Mouse (Mus musculus) cerebellum, postnatal 25 days (tissue): ENCODE results near the gene Ranbp3.

Source experiments
- DNase-seq, 2 experiments: peaks; one replicate each; pipeline ENCODE4 v3.0.0; 2021; ENCODE audit warnings: mixed read lengths in 2 of 2

Ranbp3 gene

DNA sequence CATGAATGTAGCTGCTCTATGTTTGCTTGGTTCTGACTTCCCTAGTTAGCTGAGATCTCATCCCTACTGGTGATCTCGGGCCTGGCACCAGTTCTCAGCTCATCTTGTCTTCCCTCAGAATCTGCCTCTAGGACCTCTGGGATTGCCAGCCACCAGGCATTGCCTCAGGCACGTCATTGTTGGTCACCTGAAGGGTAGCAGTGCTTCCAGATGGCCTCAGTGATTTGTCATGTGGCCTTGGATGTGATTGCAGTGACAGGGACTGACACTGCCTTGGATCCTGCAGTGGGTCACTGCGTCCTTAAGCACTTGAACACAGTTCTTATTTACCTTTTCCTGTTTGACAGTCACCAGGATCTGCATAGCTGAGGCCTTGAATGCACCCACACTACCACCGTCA is 8.7 kb downstream of the Ranbp3 start:
- peak; percentile 36 to 39 for DNase-seq

DNA sequence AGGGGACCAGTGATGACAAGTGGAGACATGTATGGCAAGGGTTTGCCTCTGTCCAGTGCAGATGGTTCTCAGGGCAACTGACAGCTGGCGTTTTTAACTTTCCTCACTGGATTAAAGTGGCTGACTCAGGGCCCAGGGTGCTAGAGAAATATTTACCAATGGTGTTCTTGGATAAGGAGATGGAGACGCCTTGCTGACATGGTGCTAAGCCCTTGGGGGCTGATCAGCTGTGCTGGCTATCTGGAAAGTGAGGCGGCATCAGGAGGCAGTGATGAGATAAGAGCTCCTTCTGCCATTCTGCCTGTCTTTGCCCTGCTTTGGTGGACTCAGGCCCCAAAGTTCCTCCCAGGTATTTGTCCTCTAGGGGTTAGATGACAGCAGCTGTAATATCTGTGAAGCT is 9.8 kb downstream of the Ranbp3 start:
- DNase-seq: no peak

DNA sequence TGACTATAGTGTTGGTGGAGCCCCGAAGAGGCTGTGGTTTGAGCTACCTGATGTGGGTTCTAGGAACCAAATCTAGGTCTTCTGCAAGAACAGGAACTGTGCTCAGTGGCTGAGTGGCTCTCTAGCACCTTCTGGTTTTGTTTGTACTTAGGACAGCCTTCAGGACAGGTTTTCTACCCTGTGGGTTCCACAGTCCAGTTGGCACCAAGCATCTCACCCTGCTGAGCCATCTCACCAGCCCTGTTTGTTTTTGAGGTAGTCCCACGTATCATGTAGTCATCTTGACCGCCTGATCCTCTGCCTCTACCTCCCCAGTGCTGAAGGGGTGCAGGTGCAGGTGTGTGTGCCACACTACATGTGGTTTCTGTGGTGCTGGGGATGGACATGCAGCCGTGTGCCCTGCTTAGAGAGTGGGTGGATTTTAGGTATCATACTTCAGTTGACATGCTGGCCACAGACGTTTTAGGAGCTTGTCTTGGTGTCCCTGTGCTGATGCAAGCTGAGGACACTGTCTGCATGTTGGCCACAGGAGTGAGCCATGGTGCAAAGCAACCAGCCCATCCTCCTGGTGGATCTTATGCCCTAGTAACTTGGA is 10.5 kb downstream of the Ranbp3 start:
- DNase-seq: peak; percentile 48 to 56

DNA sequence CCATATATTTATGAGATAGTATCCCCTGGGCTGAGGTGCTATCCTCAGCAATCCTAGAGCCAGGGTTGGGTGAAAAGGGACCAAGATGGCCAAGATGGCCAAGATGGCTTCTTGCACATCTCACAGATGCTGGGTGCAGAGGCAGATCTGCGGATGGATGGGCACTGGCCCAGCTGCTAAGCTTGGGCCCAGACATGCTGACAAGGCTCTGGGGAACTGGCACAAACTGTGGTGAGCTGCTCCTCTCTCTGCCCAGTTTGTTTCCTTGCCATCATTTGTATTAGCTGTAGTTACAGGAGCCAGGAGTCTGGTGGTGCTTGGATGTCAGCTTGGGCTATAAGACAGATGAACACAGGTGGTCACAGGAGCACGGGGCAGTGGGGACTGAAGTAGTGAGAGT is 11.6 kb downstream of the Ranbp3 start:
- no peak for DNase-seq

DNA sequence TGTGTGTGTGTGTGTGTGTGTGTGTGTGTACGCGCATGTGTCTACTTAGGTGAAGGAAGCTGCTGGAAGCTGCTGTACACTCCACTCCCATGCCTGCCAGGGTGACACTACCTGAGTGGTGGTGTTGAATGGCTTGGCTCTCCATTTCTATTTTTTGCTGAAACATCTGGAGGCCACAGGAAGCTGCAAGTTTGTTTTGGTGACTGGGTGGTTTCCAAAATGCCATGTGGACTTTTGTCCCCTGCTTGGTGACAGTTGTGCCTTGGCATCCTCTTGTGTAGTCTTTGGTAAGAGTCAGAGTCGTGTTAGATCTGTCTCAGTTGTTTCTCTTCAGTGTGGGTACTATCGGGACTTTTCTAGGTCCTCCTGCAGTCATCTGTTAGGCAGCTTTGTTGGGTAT is 13.7 kb downstream of the Ranbp3 start:
- no peak for DNase-seq

DNA sequence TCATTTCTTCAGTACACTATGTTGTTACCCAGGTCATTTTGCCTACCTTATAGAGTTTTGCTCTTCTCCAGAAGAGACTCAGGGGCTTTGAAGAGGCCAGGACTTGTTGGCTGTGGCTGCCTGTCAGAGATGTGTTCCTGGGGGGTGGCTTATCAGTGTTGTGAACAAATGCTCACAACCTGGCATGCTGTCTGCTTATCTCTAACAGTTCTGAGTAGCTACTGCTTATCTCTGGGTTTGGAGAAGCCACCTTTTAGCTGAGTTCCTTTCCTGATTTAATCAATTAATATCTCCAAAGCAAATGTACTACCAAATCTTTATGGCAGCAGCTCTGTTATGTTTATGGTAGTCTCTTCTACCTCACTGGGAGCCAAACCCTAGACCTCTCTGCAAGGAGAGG is 15.0 kb downstream of the Ranbp3 start:
- DNase-seq: no peak

DNA sequence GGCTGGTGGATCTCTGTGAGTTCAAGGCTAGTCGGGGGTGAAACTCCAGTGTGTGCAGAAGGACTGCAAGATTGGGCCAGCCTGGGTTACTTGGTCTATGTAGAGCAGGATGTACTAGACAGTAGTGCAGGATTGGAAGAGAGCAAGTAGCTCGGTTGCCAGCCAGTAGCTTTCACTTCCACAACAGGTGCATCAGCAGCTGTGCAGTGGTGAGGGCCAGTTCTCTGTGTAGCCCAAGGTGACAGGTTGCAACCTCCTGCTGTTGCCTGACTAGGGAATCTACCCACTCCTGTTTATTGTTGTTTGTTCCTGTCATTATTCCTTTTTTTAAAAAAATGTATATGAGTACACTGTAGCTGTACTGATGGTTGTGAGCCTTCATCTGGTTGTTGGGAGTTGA is 15.6 kb downstream of the Ranbp3 start:
- DNase-seq: no peak

DNA sequence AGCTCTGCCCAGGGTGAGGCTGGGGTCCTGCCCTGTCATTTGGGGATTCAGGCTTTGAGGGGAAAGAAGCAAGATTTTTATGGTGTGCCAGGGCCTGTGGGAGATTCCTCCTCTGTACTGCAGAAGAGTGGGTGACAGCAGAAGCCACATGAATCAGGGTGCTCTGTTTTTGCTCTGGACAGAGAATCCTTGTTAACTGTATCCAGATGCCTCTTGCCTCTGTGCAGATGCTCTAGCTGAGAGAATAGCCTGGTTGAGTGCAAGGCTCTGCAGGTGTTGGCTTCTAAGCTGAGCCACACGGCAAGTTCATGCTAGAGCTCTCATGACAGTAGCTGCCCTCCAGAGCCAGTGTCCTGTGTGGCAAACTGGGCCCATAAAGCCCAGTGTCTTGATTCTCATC is 20.3 kb downstream of the Ranbp3 start:
- no peak for DNase-seq

DNA sequence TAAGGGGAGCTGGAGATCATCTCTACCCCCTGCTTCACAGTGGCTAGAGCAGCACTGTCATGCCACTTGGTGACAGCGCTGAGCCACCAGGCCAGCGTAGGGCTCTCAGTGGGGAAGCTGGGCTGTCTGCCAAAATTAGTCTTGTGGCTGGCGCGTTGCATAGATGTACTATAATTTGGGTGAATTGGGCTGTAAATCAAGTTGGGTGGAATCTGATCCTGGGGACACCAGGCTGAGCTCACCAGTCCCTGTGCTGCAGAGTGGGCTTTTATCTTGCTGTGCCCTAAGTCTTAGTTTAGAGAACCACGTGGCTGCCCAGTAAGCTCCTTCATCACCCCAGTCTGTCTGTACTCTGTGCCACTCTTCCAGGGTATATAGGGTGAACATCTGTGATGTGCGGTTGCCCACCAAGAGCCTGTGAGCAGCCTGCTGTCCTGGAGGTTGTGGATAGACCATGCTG is 20.8 kb downstream of the Ranbp3 start:
- DNase-seq: peak; percentile 89 to 93

DNA sequence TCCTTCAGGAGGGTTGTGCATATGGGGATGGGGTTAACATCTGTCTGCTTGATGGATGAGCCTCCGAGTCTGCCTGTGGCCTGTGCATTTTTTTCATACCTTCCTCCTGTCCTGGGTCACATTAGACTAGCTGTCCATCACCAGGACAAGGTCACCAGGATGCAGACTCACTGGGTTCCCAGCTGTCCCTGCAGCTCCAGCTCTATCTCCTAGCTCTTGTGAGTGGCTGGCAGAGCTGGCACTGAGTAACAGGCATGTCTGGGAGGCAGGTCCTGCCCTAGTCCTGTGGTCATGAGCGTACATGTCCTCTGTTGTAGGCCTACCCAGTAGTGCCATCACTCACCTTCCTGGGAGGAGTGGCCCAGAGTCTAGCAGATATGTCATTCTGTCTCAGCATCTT is 27.4 kb downstream of the Ranbp3 start:
- no peak for DNase-seq

DNA sequence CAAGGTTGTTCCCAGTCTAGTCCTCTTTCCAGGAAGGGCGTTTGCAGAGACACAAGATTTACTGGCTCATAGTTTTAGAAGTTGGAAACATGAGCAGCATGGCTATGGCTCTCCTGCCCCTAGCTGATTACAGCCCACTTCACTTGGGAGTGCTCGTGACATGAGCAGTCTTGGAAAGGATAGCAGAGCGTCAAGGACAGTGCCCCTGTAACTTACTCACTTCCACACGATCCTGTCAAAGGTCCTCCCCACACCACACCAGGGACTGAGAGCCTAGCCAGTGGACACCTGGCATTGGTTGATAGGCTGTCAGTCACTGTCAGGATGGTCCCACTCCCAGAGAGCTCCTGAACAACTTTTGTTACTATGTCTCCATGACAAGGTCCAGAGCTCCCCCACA is 29.9 kb downstream of the Ranbp3 start:
- no peak for DNase-seq

DNA sequence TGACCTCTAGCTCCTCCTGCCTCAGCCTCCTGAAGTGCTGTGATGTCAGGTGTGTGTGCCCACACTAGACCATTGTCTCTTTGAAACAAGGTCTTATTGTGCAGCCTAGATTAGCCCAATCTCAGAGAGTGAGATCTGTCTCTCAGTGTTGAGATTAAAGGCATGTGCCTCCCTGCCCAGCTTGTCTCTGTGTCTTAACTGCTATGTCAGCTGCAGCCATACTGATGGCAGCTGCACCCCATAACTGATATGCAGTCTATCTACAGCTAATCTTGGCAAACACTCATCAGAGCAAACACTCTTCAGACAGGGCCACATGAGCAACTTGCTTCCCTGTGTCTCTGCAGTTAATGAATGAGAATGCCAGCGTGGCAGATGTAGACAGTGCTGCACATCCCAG is 33.4 kb downstream of the Ranbp3 start:
- no peak for DNase-seq

DNA sequence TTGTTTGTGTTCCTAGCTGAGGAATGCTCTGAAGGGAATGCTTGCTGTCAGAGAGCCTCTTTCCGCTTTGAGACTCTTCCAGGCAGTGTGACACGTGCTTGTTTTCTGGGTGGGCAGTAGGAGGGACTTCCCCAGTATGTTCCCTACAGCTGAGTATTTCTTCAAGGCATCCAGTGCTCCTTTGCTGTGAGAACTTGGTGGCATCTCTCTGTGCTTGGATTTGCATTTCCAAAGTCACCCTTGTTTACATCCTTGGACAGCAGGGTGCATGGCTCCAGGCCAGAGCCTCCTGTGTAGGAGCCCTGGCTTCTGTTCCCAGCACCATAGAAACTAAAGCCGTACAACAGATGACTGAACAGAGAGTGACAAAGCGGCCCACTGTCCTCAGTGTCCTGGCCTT is 35.6 kb downstream of the Ranbp3 start:
- peak in 1 of 2 experiments; percentile 43 for DNase-seq

DNA sequence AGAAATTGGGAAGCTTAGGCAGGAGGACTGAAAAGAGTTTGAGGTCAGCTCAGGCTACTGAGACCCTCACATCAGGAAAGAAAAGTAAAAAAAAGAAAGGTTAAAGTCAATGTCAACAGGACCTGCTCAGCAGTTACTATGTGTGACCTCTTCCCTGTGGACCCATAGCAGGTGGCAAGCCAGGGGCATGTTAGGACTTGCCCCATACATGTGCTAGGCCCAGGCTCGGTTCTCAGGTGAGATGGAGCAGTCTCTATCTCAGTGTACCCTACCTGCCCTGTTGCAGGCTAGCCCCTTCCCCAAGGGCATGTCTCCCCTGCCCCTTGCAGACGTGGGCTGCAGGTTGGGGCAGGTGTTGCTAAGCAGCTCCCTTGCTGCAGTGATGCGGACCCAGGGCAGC is 36.6 kb downstream of the Ranbp3 start:
- no peak for DNase-seq

DNA sequence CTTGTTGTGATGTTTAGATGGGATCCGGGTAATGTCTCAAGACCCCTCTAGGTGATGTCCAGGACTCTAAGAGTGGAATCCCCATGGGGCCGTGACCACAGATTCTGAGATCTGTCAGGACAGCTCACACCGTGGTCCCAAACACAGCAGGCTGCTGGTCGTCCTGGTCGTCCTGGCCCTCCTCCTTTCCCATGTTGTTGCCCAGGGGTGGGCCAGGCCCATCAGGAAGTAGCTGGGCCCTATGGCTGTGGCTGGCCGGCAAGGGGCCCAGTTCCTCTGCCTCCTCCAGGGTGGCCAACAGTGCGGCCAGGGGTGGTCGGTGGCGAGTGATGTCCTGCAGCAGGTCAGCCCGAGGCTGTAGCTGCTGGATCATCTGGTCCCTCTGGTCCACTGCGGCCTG is 42.3 kb downstream of the Ranbp3 start:
- DNase-seq: no peak

DNA sequence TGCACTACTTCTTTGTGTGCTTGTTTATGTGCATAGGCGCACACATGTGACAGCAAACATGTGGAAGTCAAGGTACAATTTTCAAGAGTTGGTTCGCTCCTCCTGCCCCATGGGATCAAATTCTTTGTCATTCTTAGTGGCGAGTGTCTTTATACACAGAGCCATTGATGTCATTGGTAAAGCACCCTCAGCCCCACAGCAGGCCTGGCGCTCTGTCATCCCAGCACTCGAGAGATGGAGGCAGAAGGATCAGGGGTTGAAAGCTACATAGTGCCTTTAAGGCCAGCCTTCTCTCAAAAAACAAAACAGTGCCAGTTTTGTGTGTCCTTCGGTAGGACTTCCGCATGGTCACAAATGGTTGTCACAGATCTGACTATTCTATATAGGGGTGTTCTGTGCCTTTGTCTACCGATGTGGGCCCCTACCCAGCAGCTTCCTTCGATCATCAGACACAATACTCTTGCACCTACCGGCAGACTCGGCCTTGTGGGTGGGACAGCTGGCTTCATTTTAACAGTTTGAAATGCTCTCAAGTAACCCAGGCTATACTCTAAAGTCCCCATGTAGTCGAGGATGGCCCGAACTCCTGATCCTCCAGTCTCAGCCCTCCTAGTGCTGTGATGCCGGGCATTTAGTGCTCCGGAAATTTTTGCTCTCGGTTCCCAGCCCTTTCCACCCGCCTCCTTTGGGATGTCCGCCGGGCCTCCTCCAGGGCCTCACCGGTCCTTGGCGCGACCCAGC is 43.0 kb downstream of the Ranbp3 start:
- no peak for DNase-seq

DNA sequence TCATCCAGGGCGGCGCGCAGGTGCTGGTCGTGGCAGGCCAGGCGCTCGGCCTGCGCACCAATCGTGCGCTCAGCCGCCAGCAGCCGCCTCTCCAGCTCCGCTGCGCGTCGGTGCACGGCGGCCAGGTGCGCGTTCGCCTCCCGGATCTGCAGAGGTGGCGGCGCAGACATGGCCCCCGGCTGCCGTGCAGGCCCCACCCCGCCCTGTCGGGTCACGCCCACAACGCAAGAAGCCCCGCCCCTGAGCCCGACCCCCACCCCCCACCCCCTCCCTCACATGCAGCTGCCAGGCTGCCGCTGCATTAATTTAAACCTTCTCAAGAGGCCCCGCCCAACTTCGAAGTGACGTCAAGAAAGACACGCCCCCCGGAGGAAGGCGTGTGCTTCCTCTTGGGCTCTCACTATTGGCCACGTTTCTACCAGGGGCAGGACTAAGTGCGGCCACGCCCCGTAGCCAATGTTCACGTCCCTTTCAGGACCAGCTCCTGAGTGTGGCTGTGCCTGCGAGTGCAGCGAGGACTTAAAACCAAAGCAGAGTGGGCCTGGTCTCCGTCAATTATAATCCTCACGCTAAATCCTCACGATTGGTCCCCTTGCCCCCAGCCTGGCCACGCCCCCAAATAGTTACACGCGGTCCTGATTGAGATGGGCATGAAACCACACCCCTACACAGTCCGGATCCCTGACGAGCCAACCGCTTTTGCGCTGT is 43.7 kb downstream of the Ranbp3 start:
- peak; percentile 93 to 95 for DNase-seq

DNA sequence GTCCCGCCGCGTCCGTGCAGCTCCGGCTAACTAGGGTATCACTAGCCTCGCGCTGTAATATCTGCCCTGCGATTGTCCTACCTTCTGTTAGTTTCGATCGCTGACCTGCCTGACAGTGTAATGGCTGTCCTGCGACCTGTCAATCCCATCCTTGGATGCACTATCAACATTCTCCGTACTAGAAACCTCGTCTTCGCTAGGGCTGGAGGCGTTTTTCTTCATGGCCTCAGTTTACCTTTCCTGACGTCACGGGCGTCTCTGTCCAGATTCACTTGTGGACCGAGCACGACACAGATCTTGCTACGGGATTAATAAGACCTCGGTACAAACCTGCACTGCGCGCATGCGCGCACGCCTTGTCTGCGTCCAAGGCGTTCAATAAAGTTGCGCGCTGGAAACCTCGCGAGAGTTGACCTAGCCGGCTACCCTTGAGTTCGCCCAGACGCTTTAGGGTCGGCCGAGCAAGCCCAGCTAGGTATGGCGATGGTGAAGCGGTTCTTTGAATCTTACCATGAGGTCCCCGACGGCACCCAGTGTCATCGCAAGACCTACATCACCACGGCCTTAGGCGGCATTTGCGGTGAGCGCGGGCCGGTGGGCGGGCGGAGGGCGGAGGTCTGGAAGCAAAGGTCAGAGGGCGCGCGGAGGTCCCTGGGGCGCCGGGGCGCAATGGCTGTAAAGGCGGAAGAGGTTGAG is 44.4 kb downstream of the Ranbp3 start, which contains the start of the genes Ndufa11 and Vmac:
TSS of gene Ndufa11 (plus strand) at position 405 of the 696 bp plus-strand sequence.
TSS of gene Vmac (minus strand) at position 660 of the 696 bp plus-strand sequence.
- peak; percentile 96 to 98 for DNase-seq

DNA sequence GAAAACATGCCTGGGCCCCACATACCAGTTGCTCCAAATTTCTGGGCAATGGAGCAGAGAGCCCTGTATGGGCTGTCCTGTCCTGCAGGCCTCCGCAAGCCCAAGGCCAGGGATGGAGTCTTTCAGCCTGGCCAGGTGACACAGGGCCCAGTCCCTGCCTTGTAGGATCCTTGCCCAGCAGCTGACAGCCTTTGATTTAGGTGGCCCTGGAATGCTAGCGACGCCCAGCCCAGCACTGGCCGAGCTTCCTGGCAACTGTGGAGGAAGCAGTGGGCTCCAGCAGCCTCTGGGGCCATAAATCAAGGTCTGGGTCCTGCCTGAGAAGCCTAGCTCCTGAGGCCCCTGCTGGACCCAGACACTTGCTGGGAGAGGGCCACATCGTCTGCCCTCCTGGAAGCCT is 49.3 kb downstream of the Ranbp3 start:
- peak in 1 of 2 experiments; percentile 3 for DNase-seq

DNA sequence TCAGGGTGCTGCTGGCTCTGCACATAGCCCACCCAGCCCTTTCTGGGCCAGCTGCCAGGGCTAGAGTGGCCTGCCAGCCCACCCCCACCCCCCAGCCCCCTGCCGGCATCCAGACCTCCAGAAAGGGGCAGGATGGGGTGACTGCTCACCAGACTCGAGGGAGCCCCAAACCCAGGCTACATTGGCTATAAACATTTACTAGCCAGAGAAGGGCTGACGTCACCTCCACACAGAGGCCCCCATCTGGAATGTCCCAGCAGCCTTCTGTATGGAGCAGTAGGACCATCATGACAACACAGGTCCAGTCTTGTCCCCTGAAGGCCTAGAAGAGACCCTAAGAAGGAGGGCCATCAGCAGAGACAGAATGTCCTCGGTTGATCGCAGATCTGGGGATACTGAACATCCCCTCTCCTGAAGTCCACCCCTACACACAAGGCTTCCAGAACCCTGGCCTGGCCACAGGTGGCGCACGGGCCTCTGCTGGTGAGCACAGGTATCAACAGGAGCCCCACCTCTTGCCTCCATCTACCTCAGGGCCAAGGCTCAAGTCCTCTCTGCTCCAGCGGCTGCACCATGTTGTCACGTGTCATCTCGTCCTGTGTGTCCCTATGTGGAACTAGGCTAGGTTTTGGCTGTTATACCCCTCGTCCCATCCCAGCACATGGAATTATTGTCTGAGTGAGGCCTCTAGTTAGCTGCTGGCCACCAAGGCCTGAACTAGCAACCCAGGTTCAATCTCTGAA is 50.5 kb downstream of the Ranbp3 start:
- peak in 1 of 2 experiments; percentile 7 for DNase-seq

DNA sequence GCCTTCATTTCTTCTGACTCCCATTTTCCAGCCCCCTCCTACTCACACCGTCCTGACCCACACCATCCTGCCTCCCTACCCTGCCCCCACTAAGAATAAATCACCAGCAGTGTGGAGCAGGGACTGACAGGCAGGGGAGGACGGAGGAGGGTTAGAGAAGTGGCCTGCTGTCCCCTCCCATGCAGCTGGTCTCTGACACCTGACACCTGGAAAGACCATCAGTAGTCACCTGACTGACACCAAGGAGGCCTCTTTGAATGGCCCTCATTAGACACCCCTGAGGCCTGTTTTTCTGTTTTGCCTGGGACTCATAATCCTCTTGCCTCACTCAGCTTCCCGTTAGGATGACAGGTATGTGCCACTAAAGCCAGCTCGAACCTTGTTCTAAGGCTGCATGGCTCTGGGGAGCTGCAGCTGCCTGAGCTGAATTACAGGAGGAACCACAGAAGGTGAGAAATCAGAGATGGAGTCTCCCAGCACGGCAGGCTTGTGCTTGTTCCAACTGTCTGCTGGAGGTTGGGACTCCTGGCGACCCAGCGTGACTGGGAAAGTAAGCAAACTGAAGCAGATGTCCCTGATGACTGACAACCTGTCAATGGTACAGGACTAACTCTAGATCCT is 54.0 kb downstream of the Ranbp3 start:
- no peak for DNase-seq

DNA sequence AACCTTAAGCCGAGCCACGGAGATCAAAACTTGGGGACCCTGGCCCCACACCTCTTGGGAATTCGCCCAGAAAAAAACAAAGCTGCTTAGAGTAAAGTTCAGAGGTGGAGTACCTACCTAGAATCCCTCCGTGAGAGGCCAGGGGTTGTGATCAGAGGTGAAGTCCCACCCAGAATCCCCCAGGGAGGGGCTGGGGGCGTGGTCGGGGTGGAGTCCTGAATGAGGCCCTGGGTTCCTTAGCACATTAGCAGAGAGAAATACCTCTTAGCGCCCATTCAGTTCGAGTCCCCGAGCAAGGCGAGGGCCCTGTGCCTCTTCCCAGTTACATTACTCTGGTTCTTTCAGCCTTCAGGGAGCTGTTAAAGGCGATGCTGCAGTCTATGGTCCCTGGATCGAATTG is 54.6 kb downstream of the Ranbp3 start:
- DNase-seq: peak in 1 of 2 experiments; percentile 23
